Mouse (Mus musculus) intestine, embryonic 16.5 days (tissue): ENCODE results near the gene Unc45b. TPM values are rescaled to one million over a fixed set of nuclear protein-coding genes. Genes with fewer than 3 reads are reported as not detected.

Experiments
- ATAC-seq: fragments of 200-750 bp; cut with Nextera tagmentation; 2 replicates; pipeline ENCODE4 v1.8.0; 2017; ENCODE audit warnings: moderate TSS enrichment, moderate library complexity
- H3K27ac ChIP-seq: fragments of 300-500 bp; sonication (generic); 2 replicates; pipeline ENCODE4 v1.5.1; 2014; ENCODE audit warnings: mild to moderate bottlenecking, low read length
- H3K27me3 ChIP-seq: fragments of 300-500 bp; sonication (generic); replicated peaks from 2 replicates; pipeline ENCODE4 v1.6.1; 2014; ENCODE audit warnings: low read length, control low read depth, mixed read lengths; ENCODE audit not compliant: control insufficient read depth, insufficient read depth
- H3K36me3 ChIP-seq: fragments of 300-500 bp; sonication (generic); 2 replicates; pipeline ENCODE4 v1.6.1; 2014; ENCODE audit warnings: low read length, control low read depth; ENCODE audit not compliant: control insufficient read depth, insufficient read depth
- H3K4me1 ChIP-seq: fragments of 300-500 bp; sonication (generic); 2 replicates; pipeline ENCODE4 v1.6.1; 2014; ENCODE audit warnings: low read length, control low read depth, mixed read lengths; ENCODE audit not compliant: control insufficient read depth, insufficient read depth
- H3K4me2 ChIP-seq: fragments of 300-500 bp; sonication (generic); 2 replicates; pipeline ENCODE4 v1.6.1; 2014; ENCODE audit warnings: low read depth, low read length, control low read depth
- H3K4me3 ChIP-seq: fragments of 300-500 bp; sonication (generic); 2 replicates; pipeline ENCODE4 v1.5.1; 2014; ENCODE audit warnings: mild to moderate bottlenecking, low read length
- H3K9ac ChIP-seq: fragments of 300-500 bp; sonication (generic); 2 replicates; pipeline ENCODE4 v1.6.1; 2014; ENCODE audit warnings: low read depth, low read length
- H3K9me3 ChIP-seq: fragments of 300-500 bp; sonication (generic); 2 replicates; pipeline ENCODE4 v1.6.1; 2016; ENCODE audit warnings: low read length, control low read depth; ENCODE audit not compliant: control insufficient read depth
- WGBS: fragments of 180-500 bp; shearing (Covaris S2); extraction: QIAGEN DNeasy Blood & Tissue Kit; methylation state at CpG from one replicate; pipeline ENCODE4 v1.1.7; 2014; 5-methylcytosine and 5-hydroxymethylcytosine counted together
- polyA plus RNA-seq: library from polyadenylated mRNA; unstranded; fragments of >200 nt; fragmentation: Nextera tagmentation; extraction: Ambion mirVana; gene quantifications from 2 replicates; pipeline ENCODE4 v1.2.1, GENCODE M21; 2015

The Unc45b gene
- polyA plus RNA-seq: 2.3 and 2.6 TPM in 2 replicates

DNA sequence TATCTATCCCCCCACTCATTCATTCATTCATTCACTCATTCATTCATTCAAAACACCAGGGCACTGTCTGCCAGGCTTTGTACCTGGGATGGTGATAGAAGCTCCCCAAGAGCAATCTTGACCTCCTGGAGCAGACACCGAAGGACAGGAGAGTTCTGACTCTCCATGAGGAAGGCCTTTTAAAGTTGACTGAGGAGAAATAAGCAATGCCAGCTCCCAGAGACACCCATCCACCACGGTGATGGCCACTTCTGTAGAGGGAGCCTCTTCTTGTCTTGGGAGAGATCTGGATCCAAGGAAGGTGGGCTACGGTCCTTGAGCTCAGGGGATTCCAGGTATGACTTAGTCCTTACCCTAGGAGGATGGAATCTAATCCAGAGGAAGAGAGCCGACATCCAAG is at the start of gene Unc45b:
Gene Unc45b (plus strand): TSS at position 301 of the 400 bp plus-strand sequence.
- H3K9me3 ChIP-seq: no peaks in the 10 kb centered on the region

DNA sequence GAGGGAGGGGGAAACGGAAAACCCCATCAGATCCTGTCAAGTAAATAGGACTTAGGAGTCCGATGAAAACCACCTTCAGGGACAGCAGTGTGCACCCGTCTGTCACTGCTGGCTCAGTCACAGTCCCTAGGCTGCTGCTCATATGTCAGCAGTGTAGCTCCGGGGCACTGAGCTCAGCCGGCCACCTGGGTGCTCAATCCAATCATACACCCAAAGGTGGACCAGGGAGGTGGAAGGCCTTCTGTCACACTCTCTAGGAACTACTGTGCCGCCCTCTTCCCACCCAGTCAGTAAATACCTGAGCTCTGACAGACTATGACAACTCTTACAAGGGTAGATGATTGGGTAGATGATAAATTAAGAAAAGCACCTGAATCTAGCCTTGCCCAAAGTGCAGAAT is 49.6 kb upstream of the Unc45b start:
- no peak overlapping the region for H3K4me2 ChIP-seq
- WGBS: 92% methylated on average over 6 of the region's 6 CpGs
- H3K27ac ChIP-seq: no peak overlapping the region
- H3K4me1 ChIP-seq: no peaks in the 10 kb centered on the region
- no peaks in the 10 kb centered on the region for H3K36me3 ChIP-seq
- no peak overlapping the region for H3K9ac ChIP-seq
- no peaks in the 10 kb centered on the region for H3K9me3 ChIP-seq
- no peak overlapping the region for H3K4me3 ChIP-seq
- no peak for ATAC-seq
- no peaks in the 10 kb centered on the region for H3K27me3 ChIP-seq

More for the DNA sequence above, at the start of gene Unc45b:
- ATAC-seq: no peak
- no peak within 1 kb of the TSS for H3K4me2 ChIP-seq
- WGBS: 86% methylated on average over 4 of the region's 4 CpGs
- H3K4me1 ChIP-seq: peaks cover 4% of the 10 kb centered on the region
- H3K4me3 ChIP-seq: no peak within 1 kb of the TSS
- 0 out of 2 replicates have a peak, but pooled peaks cover 3% of the 10 kb centered on the region for H3K27me3 ChIP-seq
- no peak within 1 kb of the TSS for H3K27ac ChIP-seq
- H3K9ac ChIP-seq: no peak within 1 kb of the TSS; the same call in 1 of the 2 replicates
- H3K36me3 ChIP-seq: no peaks in the 10 kb centered on the region

GRCm38 (mm10) chr11:82861558-82861957 is 48.8 kb upstream of the Unc45b start:
- WGBS: 66% methylated on average over 8 of the region's 8 CpGs
- ATAC-seq: 0 out of 2 replicates have a peak, but pooled peaks have one; percentile 35

DNA sequence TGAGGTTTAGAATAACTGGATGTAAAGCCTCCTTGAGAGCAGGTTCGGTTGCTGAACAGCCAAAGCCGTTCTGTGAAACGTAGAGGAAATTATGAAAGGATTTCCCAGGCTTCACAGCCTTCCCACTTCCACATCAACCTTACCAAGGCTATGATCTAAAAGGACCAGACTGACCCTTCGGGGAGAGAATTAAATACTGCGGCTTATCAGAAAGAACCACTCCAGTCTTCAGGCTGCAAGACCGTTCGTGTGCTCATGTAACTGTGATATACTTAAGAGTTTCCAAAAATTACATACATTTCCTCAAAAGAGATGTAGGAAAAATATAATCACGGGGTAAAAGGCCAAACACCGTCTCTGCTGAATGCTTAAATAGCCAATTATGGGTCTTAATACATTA is 47.7 kb upstream of the Unc45b start:
- ATAC-seq: no peak
- Histone ChIP-seq H3K27ac (no peak overlapping the region), H3K27me3 (no peaks in the 10 kb centered on the region), H3K9me3 (no peaks in the 10 kb centered on the region), H3K36me3 (no peaks in the 10 kb centered on the region), H3K4me2 (no peak overlapping the region), H3K4me1 (no peaks in the 10 kb centered on the region), H3K9ac (no peak overlapping the region), H3K4me3 (no peak overlapping the region)
- 80% methylated on average over 9 of the region's 9 CpGs for WGBS

More at GRCm38 (mm10) chr11:82861558-82861957, 48.8 kb upstream of the Unc45b start:
- no peak overlapping the region for H3K4me2 ChIP-seq
- no peak overlapping the region for H3K4me3 ChIP-seq
- no peaks in the 10 kb centered on the region for H3K4me1 ChIP-seq
- H3K27ac ChIP-seq: no peak overlapping the region
- H3K27me3 ChIP-seq: no peaks in the 10 kb centered on the region
- H3K36me3 ChIP-seq: no peaks in the 10 kb centered on the region
- H3K9ac ChIP-seq: no peak overlapping the region
- H3K9me3 ChIP-seq: no peaks in the 10 kb centered on the region

DNA sequence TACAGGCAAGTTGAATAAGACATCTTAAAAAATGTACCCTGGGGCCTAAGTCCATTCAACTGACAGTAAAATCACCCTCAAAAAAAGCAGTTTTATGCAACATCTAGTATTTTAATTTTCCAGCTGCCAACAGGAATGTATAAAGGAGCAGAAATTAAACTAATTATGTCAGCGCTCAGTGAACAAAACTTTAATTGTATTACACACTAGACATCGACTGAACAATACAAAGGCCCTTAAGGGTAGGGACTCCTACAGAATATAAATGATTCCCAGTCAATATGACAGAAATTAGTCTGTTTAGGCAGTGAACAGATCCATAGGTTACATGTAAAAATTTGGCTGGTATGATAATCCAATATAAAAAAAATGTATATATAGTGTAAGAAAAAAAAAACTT is 47.3 kb upstream of the Unc45b start:
- H3K4me2 ChIP-seq: no peak overlapping the region
- no peak overlapping the region for H3K4me3 ChIP-seq
- ATAC-seq: no peak
- H3K4me1 ChIP-seq: no peaks in the 10 kb centered on the region
- H3K9me3 ChIP-seq: no peaks in the 10 kb centered on the region
- 65% methylated on average over 2 of the region's 2 CpGs for WGBS
- no peaks in the 10 kb centered on the region for H3K27me3 ChIP-seq
- H3K36me3 ChIP-seq: no peaks in the 10 kb centered on the region
- H3K27ac ChIP-seq: no peak overlapping the region
- no peak overlapping the region for H3K9ac ChIP-seq

DNA sequence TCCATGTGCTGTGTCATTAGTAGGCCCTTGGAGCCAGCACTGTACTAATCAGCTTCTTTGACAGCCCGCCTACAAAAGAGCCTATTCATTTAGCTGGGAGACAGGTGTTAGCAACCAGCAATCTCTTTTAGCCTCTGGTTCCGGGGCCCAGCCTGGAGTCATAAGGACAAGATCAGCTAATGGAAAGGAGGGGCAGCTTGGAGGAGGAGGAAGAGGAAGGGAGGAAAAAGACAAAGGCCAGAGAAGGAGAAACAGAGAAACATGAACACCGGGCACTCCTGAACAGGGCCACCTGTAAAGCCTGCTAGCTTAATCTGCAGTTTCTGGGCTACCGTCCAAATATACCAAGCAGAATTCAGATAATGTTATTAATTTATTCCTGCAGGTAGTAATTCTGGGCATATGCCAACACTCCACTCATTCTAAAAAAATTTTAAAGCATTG is 46.8 kb upstream of the Unc45b start:
- Histone ChIP-seq H3K4me1 (no peaks in the 10 kb centered on the region), H3K9ac (no peak overlapping the region), H3K27me3 (no peaks in the 10 kb centered on the region), H3K4me2 (no peak overlapping the region), H3K9me3 (no peaks in the 10 kb centered on the region), H3K4me3 (no peak overlapping the region), H3K36me3 (no peaks in the 10 kb centered on the region), H3K27ac (no peak overlapping the region)
- peak; percentile 83 for ATAC-seq
- 51% methylated on average over 4 of the region's 4 CpGs for WGBS

DNA sequence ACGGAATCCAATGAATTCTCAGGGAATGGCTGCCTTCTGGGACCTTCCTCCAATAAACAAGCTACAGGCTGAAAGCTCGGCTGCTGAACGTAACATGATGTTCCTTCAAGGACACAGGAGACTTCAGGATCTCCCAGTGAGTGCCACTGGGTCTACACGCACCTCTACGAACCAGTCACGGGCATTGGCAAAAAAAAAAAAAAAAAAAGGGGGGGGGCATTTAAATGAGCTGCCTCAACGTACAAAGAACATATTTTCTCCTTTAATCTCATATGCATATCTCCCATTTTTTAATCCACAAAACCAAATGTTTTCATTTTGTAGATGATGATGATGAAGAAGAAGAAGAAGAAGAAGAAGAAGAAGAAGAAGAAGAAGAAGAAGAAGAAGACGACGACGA is 44.4 kb upstream of the Unc45b start:
- ATAC-seq: no peak
- Histone ChIP-seq H3K4me3 (no peak overlapping the region), H3K4me1 (no peaks in the 10 kb centered on the region), H3K4me2 (no peak overlapping the region), H3K36me3 (no peaks in the 10 kb centered on the region), H3K9ac (no peak overlapping the region), H3K9me3 (no peaks in the 10 kb centered on the region), H3K27me3 (no peaks in the 10 kb centered on the region), H3K27ac (no peak overlapping the region)
- WGBS: 83% methylated on average over 10 of the region's 10 CpGs

DNA sequence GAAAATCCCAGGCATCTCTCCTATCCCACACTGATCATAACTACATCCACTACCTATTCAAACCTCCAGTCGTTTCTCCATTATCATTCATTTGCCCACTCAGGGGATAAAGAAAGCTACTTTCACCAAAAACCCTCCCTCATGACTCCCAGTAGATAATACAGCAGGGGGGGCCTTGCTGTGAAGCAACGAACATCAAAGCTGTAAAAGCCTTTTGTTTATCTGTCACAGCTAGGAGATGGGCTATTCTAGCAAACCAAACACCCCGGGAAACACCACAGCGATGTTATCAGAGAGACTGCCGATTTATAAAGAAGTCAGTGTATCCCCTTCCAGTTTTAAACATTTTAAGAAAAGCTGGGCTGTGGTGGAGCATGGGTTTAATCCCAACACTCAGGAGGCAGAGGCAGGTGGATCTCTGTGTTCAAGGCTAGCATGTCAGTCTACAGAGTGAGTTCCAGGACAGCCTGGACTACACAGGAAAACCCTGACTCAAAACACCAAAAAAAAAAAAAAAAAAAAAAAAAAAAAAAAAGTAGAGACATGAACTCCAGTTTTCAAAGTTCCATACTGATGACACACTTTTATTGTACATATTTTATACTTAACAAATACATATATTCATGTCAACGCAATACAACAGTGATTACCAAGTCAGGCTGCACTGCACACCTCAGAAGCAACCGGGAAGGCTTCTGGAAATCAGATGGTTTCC is 43.3 kb upstream of the Unc45b start:
- Histone ChIP-seq H3K36me3 (no peaks in the 10 kb centered on the region), H3K9me3 (no peaks in the 10 kb centered on the region), H3K4me3 (no peak overlapping the region), H3K4me1 (no peaks in the 10 kb centered on the region), H3K27me3 (no peaks in the 10 kb centered on the region), H3K9ac (no peak overlapping the region), H3K4me2 (no peak overlapping the region), H3K27ac (no peak overlapping the region)
- no peak for ATAC-seq
- WGBS: 37% methylated on average over 7 of the region's 7 CpGs

DNA sequence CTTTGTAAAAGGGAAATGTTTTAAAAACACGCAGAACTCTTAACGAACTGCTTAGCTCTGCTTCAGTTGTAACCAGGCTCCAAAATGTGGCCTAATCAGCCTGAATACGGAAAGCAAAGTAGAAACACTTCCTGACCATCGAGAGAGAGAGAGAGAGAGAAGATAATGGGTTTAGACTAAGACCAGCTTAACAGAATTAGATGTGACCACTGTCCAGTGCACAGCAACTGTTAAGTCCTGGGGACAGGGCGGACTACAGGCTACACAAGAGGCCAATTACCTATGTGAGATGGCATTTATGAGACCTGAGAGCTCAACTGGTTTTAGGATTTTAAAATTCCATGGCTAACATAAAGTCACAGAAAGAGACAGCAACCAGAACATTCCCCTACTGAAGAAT is 42.4 kb upstream of the Unc45b start:
- no peaks in the 10 kb centered on the region for H3K27me3 ChIP-seq
- H3K4me2 ChIP-seq: no peak overlapping the region
- no peaks in the 10 kb centered on the region for H3K9me3 ChIP-seq
- no peaks in the 10 kb centered on the region for H3K4me1 ChIP-seq
- no peak for ATAC-seq
- H3K36me3 ChIP-seq: no peaks in the 10 kb centered on the region
- no peak overlapping the region for H3K9ac ChIP-seq
- 88% methylated on average over 5 of the region's 5 CpGs for WGBS
- no peak overlapping the region for H3K27ac ChIP-seq
- H3K4me3 ChIP-seq: no peak overlapping the region
